Mouse (Mus musculus): ENCODE measurements around the gene Aldh2. TPM values are rescaled to one million over a fixed set of nuclear protein-coding genes. Genes with fewer than 3 reads are reported as not detected.
"Not testable (repeated sequence)": the region's sequence is repeated elsewhere in the genome, so short reads cannot be mapped to it uniquely, and the experiment has no call there.

Gene Aldh2
- polyA plus RNA-seq (2015; fragmentation: Nextera tagmentation; extraction: Ambion mirVana), result 70.7 and 71.8 TPM in 2 replicates

- WGBS, result 3% methylated on average over 47 of the region's 47 CpGs
- H3K9me3 ChIP-seq, result no peaks in the 10 kb centered on the region
- peak; percentile 63 for ATAC-seq (ENCODE audit: extremely low read depth, insufficient number of reproducible peaks, low FRiP score, low TSS enrichment)
- H3K4me1 ChIP-seq, result peaks cover 42% of the 10 kb centered on the region
- peak within 1 kb of the TSS; percentile 98 for H3K4me2 ChIP-seq
- no peaks in the 10 kb centered on the region for H3K36me3 ChIP-seq
- peak within 1 kb of the TSS; percentile 68 for H3K4me3 ChIP-seq
- peak within 1 kb of the TSS; percentile 67 for H3K27ac ChIP-seq (replicated peaks)
- H3K27me3 ChIP-seq (replicated peaks), result peaks cover 8% of the 10 kb centered on the region; the same call in 1 of the 2 replicates
- H3K9ac ChIP-seq, result peak within 1 kb of the TSS; percentile 89
Observed at GRCm38 (mm10) chr5:121593451-121594401, at the start of gene Aldh2. Aldh2 (minus strand) TSS chr5:121593824.

- H3K27me3 ChIP-seq (replicated peaks), result no peaks in the 10 kb centered on the region
- H3K4me2 ChIP-seq, result no peak overlapping the region
- no peak for ATAC-seq (ENCODE audit: extremely low read depth, insufficient number of reproducible peaks, low FRiP score, low TSS enrichment)
- 81% methylated on average over 9 of the region's 9 CpGs for WGBS
- no peaks in the 10 kb centered on the region for H3K4me1 ChIP-seq
- no peak overlapping the region for H3K4me3 ChIP-seq
- H3K36me3 ChIP-seq, result no peaks in the 10 kb centered on the region
- H3K27ac ChIP-seq (replicated peaks), result no peak overlapping the region
- H3K9me3 ChIP-seq, result no peaks in the 10 kb centered on the region
- no peak overlapping the region for H3K9ac ChIP-seq
Observed at GRCm38 (mm10) chr5:121639601-121640000, 46.0 kb upstream of the Aldh2 start.

GRCm38 (mm10) chr5:121637296-121637695 is 43.7 kb upstream of the Aldh2 start:
- Histone ChIP-seq H3K4me1 (no peaks in the 10 kb centered on the region), H3K4me3 (no peak overlapping the region), H3K9ac (no peak overlapping the region), H3K9me3 (no peaks in the 10 kb centered on the region), H3K4me2 (no peak overlapping the region), H3K27ac (replicated peaks) (no peak overlapping the region), H3K27me3 (replicated peaks) (no peaks in the 10 kb centered on the region), H3K36me3 (no peaks in the 10 kb centered on the region)
- WGBS, result 77% methylated on average over 6 of the region's 6 CpGs
- ATAC-seq (ENCODE audit: extremely low read depth, insufficient number of reproducible peaks, low FRiP score, low TSS enrichment), result no peak

GRCm38 (mm10) chr5:121634668-121635067 is 41.0 kb upstream of the Aldh2 start:
- Histone ChIP-seq H3K27me3 (replicated peaks) (no peaks in the 10 kb centered on the region), H3K4me3 (no peak overlapping the region), H3K27ac (replicated peaks) (no peak overlapping the region), H3K9ac (no peak overlapping the region), H3K9me3 (no peaks in the 10 kb centered on the region), H3K4me2 (no peak overlapping the region), H3K36me3 (no peaks in the 10 kb centered on the region), H3K4me1 (no peaks in the 10 kb centered on the region)
- WGBS, result 82% methylated on average over 5 of the region's 5 CpGs
- ATAC-seq (ENCODE audit: extremely low read depth, insufficient number of reproducible peaks, low FRiP score, low TSS enrichment), result no peak

GRCm38 (mm10) chr5:121632804-121633203 is 39.2 kb upstream of the Aldh2 start:
- Histone ChIP-seq H3K4me1 (no peaks in the 10 kb centered on the region), H3K36me3 (no peaks in the 10 kb centered on the region), H3K9ac (no peak overlapping the region), H3K4me2 (no peak overlapping the region), H3K4me3 (no peak overlapping the region), H3K27me3 (replicated peaks) (no peaks in the 10 kb centered on the region), H3K9me3 (no peaks in the 10 kb centered on the region), H3K27ac (replicated peaks) (no peak overlapping the region)
- ATAC-seq (ENCODE audit: extremely low read depth, insufficient number of reproducible peaks, low FRiP score, low TSS enrichment), result no peak
- 34% methylated on average over 3 of the region's 3 CpGs for WGBS

GRCm38 (mm10) chr5:121631106-121631647 is 37.6 kb upstream of the Aldh2 start:
- not testable (repeated sequence) for H3K27ac ChIP-seq (replicated peaks); H3K4me2 ChIP-seq; ATAC-seq (ENCODE audit: extremely low read depth, insufficient number of reproducible peaks, low FRiP score, low TSS enrichment); H3K36me3 ChIP-seq; H3K4me3 ChIP-seq; H3K27me3 ChIP-seq (replicated peaks); H3K9me3 ChIP-seq; H3K9ac ChIP-seq; H3K4me1 ChIP-seq
- 54% methylated on average over 9 of the region's 9 CpGs for WGBS

- Histone ChIP-seq H3K4me1 (no peaks in the 10 kb centered on the region), H3K4me3 (no peak overlapping the region), H3K4me2 (no peak overlapping the region), H3K27me3 (replicated peaks) (no peaks in the 10 kb centered on the region), H3K9me3 (no peaks in the 10 kb centered on the region), H3K9ac (no peak overlapping the region), H3K36me3 (no peaks in the 10 kb centered on the region), H3K27ac (replicated peaks) (no peak overlapping the region)
- ATAC-seq (ENCODE audit: extremely low read depth, insufficient number of reproducible peaks, low FRiP score, low TSS enrichment), result no peak
- WGBS, result 4% methylated on average over 1 of the region's 1 CpGs
Observed at GRCm38 (mm10) chr5:121627871-121628270, 34.2 kb upstream of the Aldh2 start.

GRCm38 (mm10) chr5:121623241-121623640 is 29.6 kb upstream of the Aldh2 start:
- no peaks in the 10 kb centered on the region for H3K36me3 ChIP-seq
- WGBS, result 82% methylated on average over 3 of the region's 3 CpGs
- no peak overlapping the region for H3K9ac ChIP-seq
- no peak overlapping the region for H3K4me2 ChIP-seq
- H3K9me3 ChIP-seq, result no peaks in the 10 kb centered on the region
- no peak overlapping the region for H3K27ac ChIP-seq (replicated peaks)
- ATAC-seq (ENCODE audit: extremely low read depth, insufficient number of reproducible peaks, low FRiP score, low TSS enrichment), result no peak
- H3K4me3 ChIP-seq, result no peak overlapping the region
- H3K27me3 ChIP-seq (replicated peaks), result no peaks in the 10 kb centered on the region
- H3K4me1 ChIP-seq, result peaks cover 12% of the 10 kb centered on the region

- no peak overlapping the region for H3K4me2 ChIP-seq
- no peak overlapping the region for H3K27ac ChIP-seq (replicated peaks)
- no peak overlapping the region for H3K4me3 ChIP-seq
- H3K36me3 ChIP-seq, result no peaks in the 10 kb centered on the region
- no peak for ATAC-seq (ENCODE audit: extremely low read depth, insufficient number of reproducible peaks, low FRiP score, low TSS enrichment)
- H3K9me3 ChIP-seq, result no peaks in the 10 kb centered on the region
- no peaks in the 10 kb centered on the region for H3K27me3 ChIP-seq (replicated peaks)
- H3K4me1 ChIP-seq, result peaks cover 17% of the 10 kb centered on the region
- 89% methylated on average over 5 of the region's 5 CpGs for WGBS
- no peak overlapping the region for H3K9ac ChIP-seq
Observed at GRCm38 (mm10) chr5:121621102-121621501, 27.5 kb upstream of the Aldh2 start.

- ATAC-seq (ENCODE audit: extremely low read depth, insufficient number of reproducible peaks, low FRiP score, low TSS enrichment), result peak; percentile 79
- peak within 1 kb of the TSS; percentile 90 for H3K27ac ChIP-seq (replicated peaks)
- no peaks in the 10 kb centered on the region for H3K27me3 ChIP-seq (replicated peaks)
- H3K4me1 ChIP-seq, result peaks cover 17% of the 10 kb centered on the region
- peak within 1 kb of the TSS; percentile 86 for H3K4me3 ChIP-seq
- WGBS, result under 1% methylated on average over 57 of the region's 58 CpGs
- peak within 1 kb of the TSS; percentile 92 for H3K9ac ChIP-seq
- no peaks in the 10 kb centered on the region for H3K9me3 ChIP-seq
- no peaks in the 10 kb centered on the region for H3K36me3 ChIP-seq
- peak within 1 kb of the TSS; percentile 75 for H3K4me2 ChIP-seq
Observed at GRCm38 (mm10) chr5:121618592-121619513, 25.2 kb upstream of the Aldh2 start, which contains the start of gene Acad12. Acad12 (minus strand) TSS chr5:121618938.

- ATAC-seq (ENCODE audit: extremely low read depth, insufficient number of reproducible peaks, low FRiP score, low TSS enrichment); H3K9me3 ChIP-seq; H3K27ac ChIP-seq (replicated peaks); H3K9ac ChIP-seq; H3K27me3 ChIP-seq (replicated peaks); H3K36me3 ChIP-seq; H3K4me3 ChIP-seq; H3K4me2 ChIP-seq: not testable (repeated sequence)
- WGBS, result 77% methylated on average over 3 of the region's 3 CpGs
- H3K4me1 ChIP-seq, result peaks cover 13% of the 10 kb centered on the region
Observed at GRCm38 (mm10) chr5:121614921-121615320, 21.3 kb upstream of the Aldh2 start.

Measured in heart, embryonic 13.5 days (tissue).